Mouse (Mus musculus): Measurements from ENCODE around the gene Asb8.

Asb8 gene

DNA sequence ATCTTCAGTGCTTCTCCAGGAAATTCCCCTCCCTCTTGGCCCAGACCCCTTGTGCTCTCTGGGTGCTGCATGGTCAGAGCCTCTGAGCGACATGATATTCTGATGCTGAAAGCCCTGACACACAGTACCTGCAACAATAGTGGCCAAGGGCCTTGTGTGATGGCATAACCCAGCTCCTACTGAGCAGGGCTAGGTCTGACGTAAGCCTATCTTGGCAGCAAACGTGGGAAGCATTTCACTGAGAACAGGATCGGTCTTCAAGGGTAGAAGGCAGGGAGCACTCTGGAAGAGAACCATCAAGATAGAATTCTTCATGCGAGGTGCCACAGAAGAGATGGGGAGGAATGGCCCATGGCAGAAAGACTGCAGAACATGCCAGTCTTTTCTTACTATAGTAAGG, at the start of gene Asb8:
TSS of gene Asb8 (minus strand) at position 101 of the 400 bp plus-strand sequence.
- DNase-seq (ENCODE audit: low read depth, low spot score) = no peak

DNA sequence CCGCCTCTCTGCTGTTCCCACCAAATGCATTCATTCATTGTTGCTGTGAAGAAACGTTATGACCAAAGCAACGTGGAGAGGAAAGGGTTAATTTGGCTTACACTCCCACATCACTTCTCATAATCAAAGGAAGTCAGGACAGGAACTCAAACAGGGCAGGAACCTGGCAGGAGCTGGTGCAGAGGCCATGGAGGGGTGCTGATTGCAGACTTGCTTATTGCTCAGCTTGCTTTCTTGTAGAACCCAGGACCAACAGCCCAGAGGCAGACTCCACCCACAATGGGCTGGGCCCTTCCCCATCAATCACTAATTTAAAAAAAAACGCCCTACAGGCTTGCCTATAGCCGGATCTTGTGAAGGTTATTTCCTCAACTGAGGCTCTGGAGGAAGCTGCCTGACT, 48.7 kb upstream of the Asb8 start:
- DNase-seq (ENCODE audit: low read depth, low spot score) = no peak

DNA sequence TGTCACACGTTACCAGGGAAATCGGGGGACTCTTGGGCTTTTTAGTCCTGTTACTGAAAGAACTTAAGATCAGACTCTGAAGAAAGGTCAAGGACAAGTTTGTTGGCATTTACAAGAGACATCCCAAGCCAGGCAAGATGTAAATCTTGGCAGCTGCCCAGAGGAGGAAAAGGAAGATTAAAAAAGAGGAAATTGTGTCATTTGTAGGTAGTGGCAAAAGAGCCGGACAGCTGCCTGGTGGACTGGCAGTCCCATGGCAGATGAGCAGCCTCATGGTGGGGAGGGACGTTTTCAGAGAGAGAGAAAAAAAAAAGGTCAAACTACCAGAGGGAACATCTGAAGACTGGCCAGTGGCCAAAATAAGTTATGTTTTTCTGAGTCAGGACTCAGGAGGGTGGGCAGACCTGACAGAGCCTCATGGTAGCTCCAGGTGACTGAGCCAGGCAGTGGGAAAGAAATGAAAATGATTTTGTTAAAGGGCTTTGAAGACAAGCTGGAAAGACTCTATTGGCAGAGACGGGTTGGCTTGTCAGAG, 48.0 kb upstream of the Asb8 start:
- DNase-seq (ENCODE audit: low read depth, low spot score) = no peak

DNA sequence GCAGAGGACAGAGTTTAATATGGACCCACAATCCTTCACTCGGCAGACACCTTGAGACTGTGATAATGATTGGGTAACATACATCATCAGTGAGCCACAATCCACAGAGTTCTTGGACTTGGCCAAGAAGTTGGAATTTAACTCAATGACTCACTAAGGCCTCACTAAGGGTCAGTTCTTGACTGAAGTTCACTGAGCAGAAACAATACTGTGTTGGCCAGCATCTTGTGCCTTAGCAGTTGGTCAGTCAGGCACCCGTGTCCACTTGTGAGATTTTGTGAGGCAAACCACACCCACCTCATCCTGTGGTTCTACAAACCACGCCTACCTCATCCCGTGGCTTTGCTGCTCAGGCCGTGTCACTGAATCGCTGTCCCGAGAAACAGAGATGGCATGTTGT, 44.3 kb upstream of the Asb8 start:
- no peak for DNase-seq (ENCODE audit: low read depth, low spot score)

DNA sequence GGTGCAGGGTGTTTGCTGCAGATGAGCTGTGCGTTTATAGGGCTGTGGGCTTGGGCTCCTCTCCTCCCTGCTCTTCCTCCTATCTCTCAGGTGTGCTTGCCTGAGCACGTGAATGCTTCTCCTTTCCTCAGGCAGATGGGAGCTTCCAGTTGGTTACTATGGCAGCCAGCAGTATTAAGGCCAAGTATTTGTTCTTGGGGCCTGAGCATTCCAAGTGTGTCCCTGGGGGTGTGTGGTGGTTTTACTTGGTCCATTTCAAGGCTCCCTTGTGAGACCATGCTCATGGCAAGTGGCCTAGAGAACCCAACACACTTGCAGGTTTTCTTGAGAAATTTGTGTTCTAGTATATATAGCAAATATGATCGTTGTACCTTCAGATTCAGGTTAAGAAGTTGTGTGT, 30.0 kb upstream of the Asb8 start, which contains the start of gene Olfr288:
TSS of gene Olfr288 (minus strand) at position 101 of the 400 bp plus-strand sequence.
- DNase-seq (ENCODE audit: low read depth, low spot score) = no peak

DNA sequence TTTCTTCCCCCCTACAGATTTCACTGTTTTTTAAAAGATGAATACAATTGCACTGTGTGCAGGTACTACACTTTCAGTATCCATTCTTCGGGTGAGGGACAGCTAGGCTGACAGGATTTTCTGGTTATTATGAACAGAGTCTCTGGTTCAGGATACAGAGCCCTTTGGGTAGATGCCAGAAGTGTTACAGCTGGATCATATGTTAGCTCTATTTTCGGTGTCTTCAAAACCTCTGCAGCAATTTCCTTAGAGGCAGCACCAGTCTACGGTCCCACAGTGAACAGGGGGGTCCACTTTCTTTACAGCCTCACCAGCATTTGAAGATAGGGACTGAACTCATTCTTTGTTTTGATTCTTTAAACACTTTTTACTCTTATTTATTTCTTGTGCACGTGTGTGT, 19.0 kb upstream of the Asb8 start:
- no peak for DNase-seq (ENCODE audit: low read depth, low spot score)

DNA sequence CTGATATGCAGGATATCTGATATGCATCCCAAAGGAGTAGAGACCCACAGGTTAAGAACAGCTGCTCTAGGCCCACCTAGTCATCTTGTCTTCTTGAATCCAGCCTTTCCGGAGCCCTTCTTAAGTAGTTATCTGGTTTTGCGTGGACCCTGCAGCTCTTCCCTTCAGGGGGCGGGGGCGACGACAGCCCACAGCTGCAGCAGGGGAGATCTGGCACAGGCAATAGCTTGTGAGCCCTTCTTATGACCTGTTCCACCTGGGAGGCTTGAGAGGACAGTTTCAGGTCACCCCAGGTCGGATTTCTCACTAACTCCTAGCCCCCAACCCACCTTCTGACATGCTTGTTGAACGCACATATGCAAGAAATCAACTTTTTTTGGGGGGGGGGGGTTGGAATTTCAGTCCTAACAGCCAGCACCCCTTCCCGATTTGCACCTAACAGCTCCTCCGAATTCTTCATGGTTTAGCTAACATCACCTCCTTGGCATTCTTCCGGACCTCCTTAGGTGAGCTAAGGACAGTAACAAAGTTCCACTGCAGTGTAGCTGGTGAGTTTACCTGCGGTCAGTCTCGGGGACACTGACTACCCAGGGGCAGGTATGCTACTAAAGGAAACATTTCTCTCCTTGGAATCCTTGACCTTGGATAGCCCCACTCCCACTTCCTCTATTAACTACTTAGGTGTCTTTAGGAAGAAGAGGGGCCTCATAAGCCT, 16.6 kb upstream of the Asb8 start:
- DNase-seq (ENCODE audit: low read depth, low spot score) = no peak

DNA sequence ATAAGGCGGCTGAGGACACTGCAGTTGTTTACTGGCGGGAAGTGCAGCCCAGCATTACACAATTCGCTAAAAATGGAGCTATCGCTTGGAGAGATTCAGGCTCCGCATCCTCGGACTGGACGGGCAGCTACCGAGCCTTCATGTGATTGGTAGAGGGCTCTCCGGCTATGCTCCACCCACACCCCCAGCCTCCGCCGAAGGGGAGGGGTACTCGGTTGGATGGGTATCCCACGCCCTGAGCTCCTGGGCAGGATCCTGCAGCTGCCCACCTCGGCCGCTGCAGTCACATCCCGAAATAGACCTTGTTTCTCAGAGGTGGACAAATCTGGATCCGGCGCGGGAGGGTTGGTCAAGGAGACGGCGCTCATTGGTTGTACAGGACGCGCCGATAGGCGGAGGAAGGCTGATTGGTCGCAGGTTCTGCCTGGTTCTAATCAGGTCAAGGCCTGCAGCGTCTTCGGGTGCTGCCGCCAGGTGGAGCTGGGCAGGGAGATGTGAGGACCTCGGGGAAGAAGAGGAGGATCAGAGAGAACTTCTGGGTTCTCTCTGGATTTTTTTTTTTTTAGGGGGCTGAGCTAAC, 15.8 kb upstream of the Asb8 start:
- peak; percentile 86 for DNase-seq (ENCODE audit: low read depth, low spot score)

DNA sequence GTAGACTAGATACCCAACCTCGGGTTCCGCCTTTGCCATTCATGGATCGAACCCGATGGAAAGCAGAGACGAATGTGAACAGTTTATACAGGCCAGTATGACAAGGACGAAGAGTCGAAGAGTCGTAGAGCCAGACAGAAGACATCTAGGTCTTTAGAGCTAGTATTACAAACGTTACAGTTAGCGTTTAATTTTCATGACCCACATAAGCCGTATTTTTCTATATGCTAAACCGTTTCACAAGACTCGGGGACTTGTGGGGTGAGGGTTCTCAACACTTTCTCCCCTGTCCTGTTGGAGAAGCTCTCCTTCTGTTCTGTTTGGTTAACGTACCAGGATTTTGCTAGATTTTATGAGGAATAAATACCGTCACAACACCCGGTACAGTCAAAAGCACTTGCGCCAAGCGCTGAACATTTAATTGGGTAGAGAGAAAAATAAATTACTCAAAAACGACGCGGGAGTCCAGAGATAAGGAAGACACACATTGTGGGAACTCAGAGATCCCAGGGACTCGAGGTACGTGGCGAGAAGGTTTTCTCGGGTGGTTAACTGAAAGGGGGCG, 15.2 kb upstream of the Asb8 start:
- DNase-seq (ENCODE audit: low read depth, low spot score) = no peak

DNA sequence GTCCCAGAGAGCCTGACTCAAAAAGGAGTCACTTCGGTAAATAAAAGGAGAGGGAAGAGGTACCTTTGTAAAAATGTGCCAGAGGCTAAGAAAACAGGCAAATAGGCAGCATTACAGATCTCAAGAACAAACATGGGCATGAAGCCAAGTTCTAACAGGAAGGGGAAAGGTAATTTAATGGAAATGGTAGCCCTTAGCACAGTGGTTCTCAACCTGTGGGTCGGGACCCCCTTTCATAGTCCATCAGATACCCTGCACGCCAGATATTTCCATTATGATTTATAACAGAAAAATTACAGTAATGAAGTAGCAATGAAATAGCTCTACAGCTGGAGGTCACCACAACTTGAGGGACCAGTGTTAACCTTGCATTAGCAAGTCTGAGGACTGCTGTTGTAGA, 11.9 kb upstream of the Asb8 start:
- no peak for DNase-seq (ENCODE audit: low read depth, low spot score)

DNA sequence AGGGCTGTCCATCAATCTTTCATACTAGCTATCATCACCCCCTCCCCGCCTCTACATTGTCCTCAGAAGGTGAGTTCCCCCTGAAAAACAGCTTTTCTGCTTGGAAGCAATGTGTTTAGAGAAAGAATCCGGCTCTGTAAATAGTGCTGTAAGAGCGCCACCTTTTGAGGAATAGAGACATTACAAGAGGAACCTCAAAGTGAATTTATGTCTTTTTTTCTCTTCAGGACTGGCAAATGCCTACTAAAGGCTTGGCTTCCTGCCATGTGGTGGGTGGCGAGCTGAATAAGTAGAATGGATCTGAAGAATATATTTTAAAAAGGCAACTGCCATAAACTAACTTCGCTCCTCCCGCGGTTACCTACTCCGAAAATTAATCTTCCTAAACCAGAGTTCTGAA, 8.4 kb upstream of the Asb8 start:
- no peak for DNase-seq (ENCODE audit: low read depth, low spot score)

DNA sequence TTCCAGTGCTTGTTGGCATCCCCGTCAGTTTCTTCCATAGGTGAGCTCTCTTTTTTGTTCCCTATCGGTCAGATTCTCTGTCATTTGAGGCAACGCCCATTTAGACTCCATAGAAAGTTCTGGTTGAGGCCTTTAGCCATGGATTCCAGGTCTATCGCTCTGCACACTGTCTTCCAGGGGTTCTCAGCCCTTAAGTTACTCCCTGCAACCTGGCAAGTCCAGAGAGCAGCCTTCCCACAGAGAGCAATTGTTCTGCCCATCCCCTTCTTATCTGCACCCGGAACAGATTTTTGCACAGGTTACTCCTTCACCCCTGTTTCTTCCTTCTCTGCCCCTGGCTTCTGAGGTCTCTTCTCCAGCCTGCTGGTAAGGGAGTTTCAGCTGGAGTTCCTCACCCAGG, 6.7 kb upstream of the Asb8 start:
- no peak for DNase-seq (ENCODE audit: low read depth, low spot score)

DNA sequence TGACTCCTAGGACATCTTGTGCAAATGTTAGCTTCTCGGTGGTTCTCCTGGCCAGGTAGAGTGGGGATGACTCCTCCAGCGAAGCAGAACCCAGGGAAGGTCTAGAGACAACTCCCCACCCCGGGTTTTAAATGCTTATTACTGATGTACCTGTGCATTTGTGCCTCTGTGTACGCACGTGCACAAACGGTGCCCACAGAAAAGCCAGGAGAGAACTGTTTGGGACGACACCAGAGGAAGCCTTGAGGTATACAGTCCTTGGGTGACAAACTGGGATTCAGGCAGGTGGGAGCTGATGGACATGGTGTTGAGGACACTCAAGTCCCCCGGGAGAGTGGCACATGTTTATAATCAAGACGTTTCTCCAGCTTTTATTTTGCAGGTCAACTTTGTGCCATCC, 5.5 kb upstream of the Asb8 start:
- DNase-seq (ENCODE audit: low read depth, low spot score) = no peak

DNA sequence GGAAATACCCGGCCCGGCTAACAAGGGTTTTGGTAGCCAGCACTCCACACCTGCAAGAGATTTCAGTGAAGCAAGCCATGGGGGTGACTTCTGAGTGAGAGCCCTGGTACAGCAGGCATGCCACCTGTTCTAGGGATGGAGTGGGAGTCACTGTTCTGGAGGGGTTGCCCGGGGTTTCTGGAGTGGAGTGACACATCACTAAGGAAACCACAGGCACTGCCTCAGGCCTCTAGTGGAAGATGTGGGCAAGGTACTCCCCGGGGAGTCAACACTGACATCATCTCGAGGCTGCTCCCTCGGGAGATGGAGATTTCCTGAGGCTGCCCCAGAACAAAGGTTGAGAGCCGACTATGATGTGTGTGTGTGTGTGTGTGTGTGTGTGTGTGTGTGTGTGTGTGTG, 4.9 kb upstream of the Asb8 start:
- no peak for DNase-seq (ENCODE audit: low read depth, low spot score)

DNA sequence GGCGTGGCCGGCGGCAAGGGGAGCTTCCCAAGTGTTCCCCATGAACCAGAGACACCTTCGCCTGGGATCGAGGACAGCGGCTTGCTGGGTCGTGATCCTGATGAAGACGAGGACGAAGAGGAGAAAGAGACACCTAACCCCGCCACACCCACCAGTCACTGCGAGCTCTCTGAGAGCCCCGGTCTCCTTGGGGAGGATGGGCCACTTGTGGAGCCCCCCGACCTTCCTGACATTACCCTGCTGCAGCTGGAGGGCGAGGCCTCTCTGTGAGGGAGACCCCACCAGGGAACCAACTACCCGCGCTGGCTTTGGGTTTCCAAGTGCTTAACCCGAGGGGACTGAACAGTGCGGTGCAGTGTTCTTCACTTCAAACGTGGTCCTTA, 3.2 kb upstream of the Asb8 start:
- DNase-seq (ENCODE audit: low read depth, low spot score) = no peak

DNA sequence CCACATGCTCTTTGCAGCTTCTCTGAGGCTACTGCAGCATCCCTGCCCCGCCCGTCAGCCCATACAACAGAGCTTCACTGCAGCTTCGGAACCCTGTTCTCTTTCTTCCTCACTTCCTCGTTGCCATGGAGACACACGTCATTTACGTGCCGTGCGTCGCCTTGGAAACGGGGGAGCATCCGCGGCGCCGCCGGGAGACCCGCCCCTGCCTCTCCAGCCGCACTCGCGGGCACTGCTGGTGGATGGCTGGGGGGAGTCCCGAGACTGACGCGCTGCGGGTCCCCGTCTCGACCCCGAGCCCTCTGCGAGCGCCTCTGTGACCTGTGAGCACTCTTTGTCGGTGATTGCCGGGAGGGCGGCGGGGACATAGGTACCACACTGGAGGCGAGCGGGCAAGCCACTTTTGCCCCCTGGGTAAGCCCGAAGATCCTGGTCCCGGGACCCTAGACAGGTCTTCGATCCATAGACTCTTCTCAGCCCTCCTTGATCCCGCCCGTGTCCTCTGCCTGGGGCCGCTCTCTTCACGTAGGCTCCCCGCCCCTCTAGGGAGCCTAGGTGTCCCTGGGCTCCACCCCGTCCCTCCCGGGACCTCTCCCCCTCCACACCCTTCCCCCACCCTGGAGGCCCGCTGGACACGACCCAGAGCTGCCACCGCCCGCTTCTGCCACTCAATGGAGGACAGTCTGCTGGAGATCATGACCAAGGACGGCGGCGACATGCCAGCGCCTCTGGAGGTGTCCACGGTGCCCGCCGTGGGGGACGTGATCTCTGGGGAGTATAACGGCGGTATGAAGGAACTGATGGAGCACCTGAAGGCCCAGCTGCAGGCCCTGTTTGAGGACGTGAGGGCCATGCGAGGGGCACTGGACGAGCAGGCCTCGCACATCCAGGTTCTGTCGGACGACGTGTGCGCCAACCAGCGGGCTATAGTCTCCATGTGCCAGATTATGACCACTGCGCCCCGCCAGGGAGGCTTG, 2.5 kb upstream of the Asb8 start:
- DNase-seq (ENCODE audit: low read depth, low spot score) = peak; percentile 75

DNA sequence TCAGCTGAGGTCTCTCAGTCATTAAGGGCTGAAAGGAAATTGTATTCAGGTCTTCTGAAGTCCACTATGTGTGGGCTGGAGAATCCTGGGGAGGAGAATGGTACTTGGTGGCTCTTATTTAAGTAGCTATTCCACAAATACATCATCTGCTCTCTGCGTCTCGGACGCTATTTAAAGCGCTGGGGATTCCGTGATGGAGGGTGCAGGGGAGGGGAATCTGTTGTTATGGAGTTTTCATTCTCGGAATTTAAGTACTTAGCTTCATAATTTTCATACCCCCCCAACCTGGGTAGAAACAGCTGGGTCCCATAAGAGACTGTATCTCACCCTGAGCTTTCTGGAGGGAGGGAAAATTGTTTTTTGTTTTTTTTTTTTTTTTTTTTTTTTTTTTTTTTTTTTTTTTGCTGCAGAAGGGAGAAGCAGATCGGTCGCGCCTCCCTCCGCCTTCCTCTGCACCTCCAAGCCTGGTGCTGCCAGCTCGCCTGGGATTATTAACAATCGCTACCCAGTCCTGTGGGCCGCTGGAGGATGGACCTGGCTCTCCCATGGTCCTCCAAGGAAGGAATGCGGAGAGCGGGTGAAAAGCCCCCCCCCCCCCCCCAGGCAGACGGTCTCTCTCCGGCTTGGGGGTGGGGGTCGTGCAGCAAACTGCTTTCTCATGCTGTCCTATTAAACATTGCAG, 1.7 kb upstream of the Asb8 start, which contains the start of gene Ccdc184:
TSS of gene Ccdc184 (plus strand) at position 196 of the 682 bp plus-strand sequence.
- DNase-seq (ENCODE audit: low read depth, low spot score) = no peak

DNA sequence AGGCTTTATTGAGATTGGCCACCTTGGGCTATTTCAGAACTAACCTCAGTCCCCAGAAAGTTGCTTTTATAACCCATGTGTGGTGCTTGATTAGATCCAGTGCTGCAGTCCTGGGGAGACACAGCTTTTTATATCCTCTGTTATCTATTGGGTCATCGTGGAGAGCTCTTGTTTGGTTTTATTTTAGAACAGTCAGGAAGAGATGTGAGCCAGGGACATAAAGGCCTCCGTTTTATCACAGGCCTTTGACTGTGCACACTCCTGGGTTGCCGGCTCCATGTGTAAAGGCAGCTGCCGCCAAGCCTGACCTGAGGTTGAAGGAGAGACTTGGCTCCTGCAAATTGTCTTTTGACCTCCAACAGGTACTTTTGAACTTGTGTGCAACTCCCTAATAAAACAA, 2.9 kb downstream of the Asb8 start:
- no peak for DNase-seq (ENCODE audit: low read depth, low spot score)

DNA sequence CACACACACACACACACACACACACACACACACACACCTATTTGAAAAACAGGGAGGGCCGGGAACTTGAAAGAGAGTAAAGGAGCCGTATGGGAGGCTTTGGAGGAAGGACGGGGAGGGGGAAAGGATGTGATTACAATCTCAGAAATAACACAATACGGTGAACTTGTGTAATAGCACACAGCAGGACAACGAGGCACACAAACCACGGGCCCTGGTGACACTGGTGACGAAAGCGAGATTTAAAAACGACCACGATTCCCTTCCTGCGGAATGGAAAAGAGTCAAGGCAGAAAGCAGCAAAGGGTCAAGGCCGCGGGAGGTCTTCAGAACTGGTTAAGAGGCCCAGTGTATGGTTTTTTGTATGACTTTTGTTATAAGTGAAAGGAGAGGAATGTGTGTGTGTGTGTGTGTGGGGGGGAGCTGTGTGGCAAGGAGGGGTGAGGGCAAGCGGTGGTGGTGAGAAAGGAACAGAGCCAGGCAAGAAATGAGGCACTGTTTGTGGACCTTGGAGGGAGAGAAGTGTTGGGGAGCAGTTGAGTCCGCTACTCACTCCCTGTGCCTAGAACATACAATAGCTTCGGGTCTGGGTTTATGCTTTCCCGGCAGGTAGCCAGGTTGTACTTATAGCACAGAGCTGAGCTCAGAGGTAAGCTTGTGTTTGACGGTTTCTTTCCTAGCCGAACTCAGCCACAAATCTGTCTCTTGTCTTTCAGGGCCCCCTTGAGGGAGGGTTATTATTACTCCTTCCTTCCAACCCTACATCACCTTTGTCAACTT, 4.2 kb downstream of the Asb8 start:
- DNase-seq (ENCODE audit: low read depth, low spot score) = no peak

DNA sequence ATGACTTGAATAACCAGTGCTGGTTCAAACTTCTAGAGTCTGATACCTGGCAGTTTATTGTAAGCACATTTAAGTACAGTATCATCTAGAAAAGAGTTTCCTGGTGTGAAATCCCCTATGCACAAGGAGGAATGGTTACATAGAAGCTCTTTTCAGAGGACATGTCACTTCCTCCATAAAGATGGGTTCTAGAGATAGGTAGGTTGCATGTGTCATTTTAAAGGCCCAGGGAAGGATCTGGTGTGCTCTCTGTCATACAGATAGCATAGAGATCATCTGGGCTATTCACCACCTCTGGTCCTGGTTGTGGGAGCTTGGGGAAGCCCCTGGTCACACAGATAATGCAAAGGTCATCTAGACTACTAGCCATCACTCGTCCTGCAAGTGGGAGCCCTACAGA, 8.2 kb downstream of the Asb8 start:
- no peak for DNase-seq (ENCODE audit: low read depth, low spot score)

Data from retina, postnatal 7 days (tissue).